Mouse (Mus musculus): ENCODE results near the gene Mrpl14.

DNA sequence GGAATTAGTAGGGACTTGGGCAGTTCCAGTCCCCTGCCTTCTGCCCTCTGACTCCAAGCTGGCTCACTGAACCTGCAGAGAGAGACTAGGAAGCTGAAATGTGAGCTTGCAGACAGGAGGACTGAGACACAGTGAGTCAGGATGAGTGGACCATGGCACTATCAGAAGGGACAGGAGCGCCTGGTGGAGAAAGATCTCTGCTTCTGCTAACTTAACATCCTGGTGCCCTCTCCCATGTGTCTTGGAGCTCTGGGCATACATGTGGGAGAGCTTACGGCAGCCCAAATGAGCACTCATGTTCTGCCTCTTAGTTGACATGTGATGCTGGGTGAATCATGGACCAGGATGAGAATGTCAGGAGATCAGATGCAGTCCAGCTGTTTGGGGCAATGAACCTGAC is 59.5 kb downstream of the Mrpl14 start:
- TF ChIP-seq POLR2A (IDR thresholded peaks at IDR 0.05; ENCODE audit: low read depth, low read length) = no peak
- no peak for TF ChIP-seq CTCF (conservative IDR thresholded peaks at IDR 0.05; ENCODE audit: insufficient read depth, insufficient read length, low read depth, low read length)

Measured in kidney, adult 2 months (tissue).